Mouse (Mus musculus): ENCODE measurements around the gene Dr1.
"Not testable (repeated sequence)": the region's sequence is repeated elsewhere in the genome, so short reads cannot be mapped to it uniquely, and the experiment has no call there.

The Dr1 gene

DNA sequence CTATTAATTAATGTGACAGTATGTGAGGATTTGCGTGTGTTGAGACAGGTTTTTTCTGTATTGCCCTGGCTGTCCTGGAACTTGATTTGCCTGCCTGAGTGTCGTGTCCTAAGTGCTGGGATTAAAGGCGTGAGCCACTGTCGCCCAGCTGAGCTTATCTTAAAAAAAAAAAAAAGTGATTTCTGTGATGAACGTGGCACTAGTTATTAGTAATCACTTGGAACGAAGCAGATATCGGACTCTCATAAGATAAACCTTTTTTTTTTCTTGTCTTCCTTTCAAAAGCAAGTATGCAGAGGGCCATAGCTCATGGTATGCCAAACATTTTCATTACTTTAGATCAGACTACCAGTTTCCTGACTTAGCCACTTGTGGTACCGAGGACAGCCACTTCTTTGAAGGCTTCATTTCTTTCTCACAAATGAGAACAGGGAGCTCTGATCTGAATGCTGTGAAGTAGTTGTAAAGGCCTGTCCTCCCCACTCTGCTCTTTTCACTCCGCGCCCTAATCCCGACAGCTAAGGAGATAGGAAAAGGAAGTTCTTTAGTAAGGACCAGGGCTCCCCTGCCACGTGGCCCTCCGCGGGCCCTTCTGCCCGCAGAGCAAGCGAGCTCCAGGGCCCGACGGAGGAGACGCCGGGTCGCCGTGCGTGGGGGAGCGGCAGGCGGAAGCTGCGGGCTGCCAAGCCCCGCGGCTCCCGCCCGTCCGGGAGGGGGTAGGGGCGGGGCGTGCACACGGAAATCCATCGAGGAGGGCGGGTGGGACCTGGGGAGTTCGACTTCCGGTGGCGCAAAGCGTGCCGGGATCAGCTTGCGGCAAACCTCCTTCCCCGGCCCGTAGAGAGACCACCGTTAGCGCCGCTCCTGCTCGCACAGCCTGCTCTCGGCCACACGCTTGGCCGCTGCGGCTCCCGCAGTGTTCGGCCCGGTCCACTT, at the start of gene Dr1:
Dr1 (plus strand) TSS at position 771 of the 936 bp plus-strand sequence.
- DNase-seq, result peak; percentile 89 to 90

DNA sequence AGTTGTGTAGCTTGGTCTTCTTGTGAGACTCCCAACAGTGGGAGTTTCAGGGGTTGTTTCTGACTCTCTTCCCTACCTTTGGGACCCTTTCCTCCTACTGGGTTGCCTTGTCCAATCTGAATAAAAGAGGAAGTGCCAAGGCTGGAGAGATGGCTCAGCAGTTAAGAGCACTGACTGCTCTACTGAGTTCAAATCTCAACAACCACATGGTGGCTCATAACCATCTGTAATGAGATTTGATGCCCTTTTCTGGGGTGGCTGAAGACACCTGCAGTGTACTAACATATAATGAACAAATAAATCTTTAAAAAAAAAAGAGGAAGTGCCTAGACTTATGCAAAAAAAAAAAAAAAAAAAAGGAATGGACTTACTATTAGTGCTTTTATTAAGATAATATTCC, 44.6 kb upstream of the Dr1 start:
- DNase-seq, result no peak

- DNase-seq, result no peak
These were observed 42.5 kb upstream of the Dr1 start for GRCm38 (mm10) chr5:108226159-108226558.

- no peak for DNase-seq
These were observed 22.4 kb upstream of the Dr1 start for GRCm38 (mm10) chr5:108246314-108246765.

- no peak for DNase-seq
These were observed 18.7 kb upstream of the Dr1 start for GRCm38 (mm10) chr5:108250033-108250432.

GRCm38 (mm10) chr5:108255259-108255658, 13.4 kb upstream of the Dr1 start:
- no peak for DNase-seq

DNA sequence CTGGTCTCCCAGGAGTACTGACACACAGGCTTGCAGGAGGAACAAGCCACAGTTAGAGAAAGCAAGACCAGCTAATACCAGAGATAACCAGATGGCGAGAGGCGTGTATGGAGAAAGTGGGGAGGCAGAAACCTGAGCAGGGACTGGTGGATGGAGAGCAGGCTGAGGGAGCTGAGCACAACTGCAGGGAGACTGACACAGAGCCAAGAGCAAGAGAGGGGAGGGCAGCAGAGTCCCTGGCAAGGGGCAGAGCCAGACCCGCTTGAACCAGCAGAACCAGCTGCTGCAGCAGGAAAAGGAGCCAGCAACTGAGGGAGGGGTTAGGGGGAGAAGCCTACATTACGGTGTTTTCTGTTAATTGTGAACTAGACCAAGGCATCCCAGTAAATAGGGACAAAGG, 6.0 kb upstream of the Dr1 start:
- DNase-seq, result peak; percentile 69 to 77

DNA sequence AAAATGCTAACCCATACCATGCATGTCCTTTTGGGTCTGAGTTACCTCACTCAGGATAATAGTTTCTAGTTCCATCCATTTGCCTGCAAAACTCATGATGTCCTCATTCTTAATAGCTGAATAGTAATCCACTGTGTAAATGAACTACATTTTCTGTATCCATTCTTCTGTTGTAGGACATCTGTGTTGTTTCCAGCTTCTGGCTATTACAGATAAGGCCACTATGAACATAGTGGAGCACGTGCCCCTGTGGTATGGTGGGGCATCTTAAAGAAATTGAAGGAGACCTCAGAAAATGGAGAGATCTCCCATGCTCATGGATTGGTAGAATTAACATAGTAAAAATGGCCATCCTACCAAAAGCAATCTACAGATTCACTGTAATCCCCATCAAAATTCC, 4.9 kb upstream of the Dr1 start:
- not testable (repeated sequence) for DNase-seq

GRCm38 (mm10) chr5:108266990-108267389, 1.7 kb upstream of the Dr1 start:
- DNase-seq, result no peak

GRCm38 (mm10) chr5:108269063-108269810, 540 bp downstream of the Dr1 start:
- peak in 1 of 2 experiments; percentile 15 for DNase-seq

DNA sequence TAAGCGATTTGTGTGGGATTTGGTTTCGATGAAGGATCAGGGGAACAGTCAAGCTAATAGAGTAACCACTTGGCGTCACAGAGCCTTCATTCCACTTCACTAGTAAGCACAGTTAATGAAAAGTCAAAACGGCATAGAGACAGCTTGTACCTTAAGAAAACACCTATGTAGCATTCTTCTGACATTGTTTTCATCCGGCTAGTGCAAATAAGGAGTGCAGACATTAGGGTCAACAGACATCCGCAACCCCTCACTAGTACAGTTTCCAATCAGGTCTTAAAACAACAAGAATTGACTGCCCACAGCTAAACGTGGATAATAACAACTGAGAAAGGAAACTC, 1.1 kb downstream of the Dr1 start:
- no peak for DNase-seq

GRCm38 (mm10) chr5:108270415-108270814, 1.7 kb downstream of the Dr1 start:
- DNase-seq, result no peak

DNA sequence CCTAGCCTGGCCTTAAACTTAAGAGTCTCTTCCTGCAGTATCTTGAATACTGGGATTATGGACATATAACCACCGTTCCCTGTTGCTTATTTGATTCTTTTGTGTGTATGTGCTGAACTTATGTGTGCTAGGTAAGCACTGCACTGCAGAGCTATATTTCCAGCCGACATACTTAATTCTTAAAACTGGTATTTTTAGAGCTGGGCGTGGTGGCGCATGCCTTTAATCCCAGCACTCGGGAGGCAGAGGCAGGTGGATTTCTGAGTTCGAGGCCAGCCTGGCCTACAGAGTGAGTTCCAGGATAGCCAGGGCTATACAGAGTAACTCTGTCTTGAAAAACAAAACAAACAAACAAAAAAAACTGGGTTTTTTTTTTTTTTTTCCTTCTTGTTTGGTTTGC, 2.6 kb downstream of the Dr1 start:
- not testable (repeated sequence) for DNase-seq

- DNase-seq, result no peak
These were observed 18.3 kb downstream of the Dr1 start for GRCm38 (mm10) chr5:108286957-108287356.

GRCm38 (mm10) chr5:108301567-108301966, 32.9 kb downstream of the Dr1 start:
- no peak for DNase-seq

DNA sequence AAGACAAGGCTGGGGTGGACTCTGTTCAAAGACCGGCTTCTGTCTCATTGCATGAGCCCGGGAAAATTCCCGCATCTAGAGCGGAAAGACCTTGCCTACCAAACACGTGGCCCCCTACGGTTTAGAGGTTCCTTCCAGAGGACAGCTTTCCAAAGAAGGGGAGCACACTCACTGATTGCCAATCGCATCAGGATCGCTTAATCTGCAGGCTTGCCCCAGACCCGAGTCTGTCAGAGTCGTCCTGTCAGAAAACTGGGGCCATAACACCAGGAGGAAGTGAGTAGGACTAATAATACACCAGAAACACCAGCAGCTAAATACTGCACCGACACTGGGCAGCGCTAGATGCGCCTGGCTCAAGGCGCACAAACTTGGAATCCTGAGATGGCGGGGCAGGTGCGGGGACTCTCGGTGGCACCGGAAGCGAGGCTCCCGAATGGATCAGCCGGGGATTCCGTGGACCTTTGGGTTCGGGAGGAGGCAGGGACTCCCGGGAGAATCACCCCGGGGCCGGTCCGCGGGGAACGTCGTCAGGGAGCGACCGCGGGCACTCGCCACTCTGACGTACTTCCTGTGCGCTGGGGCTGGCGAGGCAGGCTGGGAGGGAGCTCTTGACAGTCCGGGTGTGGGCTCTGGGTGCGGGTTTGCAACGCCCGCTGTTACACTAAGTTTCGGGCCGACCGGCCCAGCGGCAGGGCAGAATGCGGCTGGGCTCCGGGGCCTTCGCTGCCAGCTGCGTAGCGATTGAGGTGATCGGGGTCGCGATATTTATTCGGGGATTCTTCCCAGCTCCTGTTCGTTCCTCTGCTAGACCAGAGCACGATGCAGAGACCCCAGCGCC, 43.7 kb downstream of the Dr1 start, which contains the start of gene Pigg:
Pigg (plus strand) TSS at position 386 of the 841 bp plus-strand sequence.
- peak; percentile 93 to 95 for DNase-seq

DNA sequence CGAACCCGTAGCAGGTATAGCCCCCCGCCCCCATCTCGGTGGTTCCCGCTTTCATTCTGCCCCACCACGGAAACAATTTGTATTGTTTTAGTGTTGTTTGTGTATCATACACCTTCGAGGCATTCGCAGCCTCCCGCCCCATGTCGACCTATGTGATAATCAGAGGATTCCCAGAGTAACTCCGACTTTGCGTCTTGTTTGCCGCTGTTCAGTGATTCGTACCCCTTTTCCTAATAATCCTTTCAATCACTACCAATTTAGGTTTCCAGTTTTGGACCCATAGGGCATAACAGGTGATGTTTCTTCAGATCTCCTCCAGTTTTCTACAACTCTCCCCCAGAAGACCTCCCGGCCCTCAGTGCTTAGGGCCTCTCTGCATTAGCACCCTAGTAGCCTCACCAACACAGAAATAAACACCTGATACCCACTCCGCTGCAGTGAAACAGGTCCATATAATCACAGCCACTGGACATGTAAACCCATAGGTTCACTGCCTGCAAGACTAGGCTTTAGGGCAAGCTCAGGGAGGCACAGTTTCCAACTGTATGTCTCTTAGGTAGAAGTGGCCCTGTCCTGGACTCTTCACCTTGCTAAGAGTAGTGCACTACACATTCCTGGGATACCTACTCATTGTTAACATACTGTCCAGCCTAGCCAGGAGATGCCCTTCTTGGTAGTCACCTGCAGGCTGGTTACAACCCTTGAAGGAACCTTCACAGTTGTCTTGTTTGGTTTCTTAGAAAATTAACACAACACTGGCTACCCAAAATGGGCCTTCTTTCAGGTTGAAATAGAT, 44.6 kb downstream of the Dr1 start:
- DNase-seq, result no peak

All from cerebellum, postnatal 14 days (tissue).